Mouse (Mus musculus): ENCODE data around the gene Cherp. TPM values are rescaled to one million over a fixed set of nuclear protein-coding genes. Genes with fewer than 3 reads are reported as not detected.

Gene Cherp
- total and polyA plus RNA-seq, 3 experiments, result 8.9 to 80.4 (median 18.1) TPM

GRCm38 (mm10) chr8:72443338-72443993 lies 31.6 kb downstream of the Cherp start, which contains the start of the genes Calr3 and 1700030K09Rik:
TSS of gene Calr3 (minus strand) at chr8:72443870.
TSS of gene 1700030K09Rik (plus strand) at chr8:72443880.
- H3K27ac ChIP-seq (ENCODE audit: insufficient read depth, low read depth), result peak within 1 kb of the TSS; percentile 38

GRCm38 (mm10) chr8:72438248-72439015 lies 36.6 kb downstream of the Cherp start:
- H3K9ac ChIP-seq (ENCODE audit: insufficient read depth, low read depth), result no peak overlapping the region
- H3K79me2 ChIP-seq (replicated peaks; ENCODE audit: control insufficient read depth, extremely low read depth, insufficient read depth, poor library complexity, severe bottlenecking), result no peaks in the 10 kb centered on the region
- H3K4me2 ChIP-seq (ENCODE audit: insufficient read depth, low read depth, poor library complexity, severe bottlenecking), result no peak overlapping the region
- H3K36me3 ChIP-seq (replicated peaks in 1 of 2; ENCODE audit: control insufficient read depth in 1 of 2, insufficient read depth in 1 of 2, low read length in 1 of 2), result no peaks in the 10 kb centered on the region
- in situ Hi-C loops (cut with MboI; ENCODE audit: low pct_ligation_motif_present, low pct_unique_long_range_greater_than_20kb, low sequenced_read_pairs) (no loop called here), dilution Hi-C loops (cut with MboI; ENCODE audit: extremely low pct_ligation_motif_present, extremely low pct_unique_long_range_greater_than_20kb, low sequenced_read_pairs) (no loop called here)
- no peak overlapping the region for H3K27ac ChIP-seq (ENCODE audit: insufficient read depth, low read depth)
- H3K27me3 ChIP-seq (replicated peaks), result no peaks in the 10 kb centered on the region
- H3K9me3 ChIP-seq (replicated peaks; ENCODE audit: low read length), result no peaks in the 10 kb centered on the region
- peaks cover 8 to 24% of the 10 kb centered on the region in 2 experiments for H3K4me1 ChIP-seq (ENCODE audit: control insufficient read depth in 1 of 2, insufficient read depth in 2 of 2)
- peak; percentile 41 for DNase-seq (ENCODE audit: extremely low read depth)
- H3K4me3 ChIP-seq (replicated peaks in 1 of 3; ENCODE audit: low read depth in 2 of 3, low read length in 2 of 3, poor library complexity in 1 of 3), result no peak overlapping the region
- TF ChIP-seq PAX5 (IDR thresholded peaks at IDR 0.05; ENCODE audit: low read length), result no peak
- no peak for TF ChIP-seq ZKSCAN1 (IDR thresholded peaks at IDR 0.05; ENCODE audit: borderline replicate concordance, low read depth, low read length)
- no peak for TF ChIP-seq CHD2 (IDR thresholded peaks at IDR 0.05; ENCODE audit: low read length)
- no peak for TF ChIP-seq UBTF (IDR thresholded peaks at IDR 0.05; ENCODE audit: low read depth, low read length)
- no peak for TF ChIP-seq MAZ (IDR thresholded peaks at IDR 0.05; ENCODE audit: low read depth, low read length)
- no peak for TF ChIP-seq POLR2A (IDR thresholded peaks at IDR 0.05; ENCODE audit: low read depth, low read length)
- no peak for TF ChIP-seq TCF12 (IDR thresholded peaks at IDR 0.05; ENCODE audit: low read depth, low read length)
- TF ChIP-seq IRF4 (IDR thresholded peaks at IDR 0.05; ENCODE audit: low read depth, low read length), result no peak
- no peak for TF ChIP-seq POLR2AphosphoS2 (IDR thresholded peaks at IDR 0.05; ENCODE audit: low read depth, low read length)
- TF ChIP-seq USF2 (conservative IDR thresholded peaks at IDR 0.05; ENCODE audit: low read depth, low read length), result no peak
- TF ChIP-seq ELF1 (IDR thresholded peaks at IDR 0.05; ENCODE audit: low read depth, low read length), result no peak
- peak; percentile 95 for TF ChIP-seq MYC (IDR thresholded peaks at IDR 0.05; ENCODE audit: low read depth, low read length)
- no peak for TF ChIP-seq USF1 (IDR thresholded peaks at IDR 0.05; ENCODE audit: low read depth, low read length)
- no peak for TF ChIP-seq HCFC1 (IDR thresholded peaks at IDR 0.05; ENCODE audit: low read depth, low read length)
- no peak for TF ChIP-seq ETS1 (conservative IDR thresholded peaks at IDR 0.05; ENCODE audit: low read depth, low read length)

More at GRCm38 (mm10) chr8:72443338-72443993, 31.6 kb downstream of the Cherp start, which contains the start of the genes Calr3 and 1700030K09Rik:
- Histone ChIP-seq H3K36me3 (replicated peaks in 1 of 2; ENCODE audit: control insufficient read depth in 1 of 2, insufficient read depth in 1 of 2, low read length in 1 of 2) (peaks cover 11 to 23% of the 10 kb centered on the region in 2 experiments), H3K4me2 (ENCODE audit: insufficient read depth, low read depth, poor library complexity, severe bottlenecking) (peak within 1 kb of the TSS; percentile 97), H3K9ac (ENCODE audit: insufficient read depth, low read depth) (peak within 1 kb of the TSS; percentile 59), H3K4me1 (ENCODE audit: control insufficient read depth in 1 of 2, insufficient read depth in 2 of 2) (peaks cover 9 to 40% of the 10 kb centered on the region in 2 experiments), H3K4me3 (replicated peaks in 1 of 3; ENCODE audit: low read depth in 2 of 3, low read length in 2 of 3, poor library complexity in 1 of 3) (peak within 1 kb of the TSS; percentile 63 to 66 (median 64)), H3K27me3 (replicated peaks) (no peaks in the 10 kb centered on the region), H3K79me2 (replicated peaks; ENCODE audit: control insufficient read depth, extremely low read depth, insufficient read depth, poor library complexity, severe bottlenecking) (peaks cover 6% of the 10 kb centered on the region; the same call in 1 of the 2 replicates), H3K9me3 (replicated peaks; ENCODE audit: low read length) (no peaks in the 10 kb centered on the region)
- DNase-seq (ENCODE audit: extremely low read depth), result peak; percentile 99
- in situ Hi-C loops (cut with MboI; ENCODE audit: low pct_ligation_motif_present, low pct_unique_long_range_greater_than_20kb, low sequenced_read_pairs), result no loop called here
- TF ChIP-seq KAT2A (IDR thresholded peaks at IDR 0.05; ENCODE audit: insufficient replicate concordance, low read length) (peak; percentile 98), E2F4 (IDR thresholded peaks at IDR 0.05; ENCODE audit: insufficient replicate concordance, low read depth, low read length) (0 out of 2 replicates have a peak, but pooled peaks have one; percentile 12), EP300 (IDR thresholded peaks at IDR 0.05; ENCODE audit: low read length) (no peak), JUND (conservative IDR thresholded peaks at IDR 0.05; ENCODE audit: low read depth, low read length) (no peak), BHLHE40 (IDR thresholded peaks at IDR 0.05; ENCODE audit: low read depth, low read length) (peak; percentile 99), TBP (conservative IDR thresholded peaks at IDR 0.05; ENCODE audit: low read depth, low read length) (peak; percentile 19; the same call in 1 of the 2 replicates), USF1 (IDR thresholded peaks at IDR 0.05; ENCODE audit: low read depth, low read length) (peak; percentile 88), HCFC1 (IDR thresholded peaks at IDR 0.05; ENCODE audit: low read depth, low read length) (peak; percentile 96), CHD2 (IDR thresholded peaks at IDR 0.05; ENCODE audit: low read length) (peak; percentile 97), RCOR1 (conservative IDR thresholded peaks at IDR 0.05; ENCODE audit: low read depth, low read length) (no peak), NELFE (IDR thresholded peaks at IDR 0.05; ENCODE audit: low read depth, low read length) (peak; percentile 77), MAX (IDR thresholded peaks at IDR 0.05; ENCODE audit: low read length) (peak; percentile 76; the same call in 1 of the 2 replicates), GABPA (IDR thresholded peaks at IDR 0.05; ENCODE audit: insufficient replicate concordance, low read depth, low read length) (peak; percentile 67; the same call in 1 of the 2 replicates), ZMIZ1 (IDR thresholded peaks at IDR 0.05; ENCODE audit: low read depth, low read length) (peak; percentile 48), ELF1 (IDR thresholded peaks at IDR 0.05; ENCODE audit: low read depth, low read length) (peak; percentile 40), MAZ (IDR thresholded peaks at IDR 0.05; ENCODE audit: low read depth, low read length) (no peak), CHD1 (IDR thresholded peaks at IDR 0.05; ENCODE audit: low read depth, low read length) (no peak), MEF2A (IDR thresholded peaks at IDR 0.05; ENCODE audit: borderline replicate concordance, low read depth, low read length) (no peak), POLR2A (IDR thresholded peaks at IDR 0.05; ENCODE audit: low read depth, low read length) (peak; percentile 82), IRF4 (IDR thresholded peaks at IDR 0.05; ENCODE audit: low read depth, low read length) (no peak), ZKSCAN1 (IDR thresholded peaks at IDR 0.05; ENCODE audit: borderline replicate concordance, low read depth, low read length) (no peak), SMC3 (IDR thresholded peaks at IDR 0.05; ENCODE audit: low read depth, low read length) (no peak), UBTF (IDR thresholded peaks at IDR 0.05; ENCODE audit: low read depth, low read length) (no peak), ETS1 (conservative IDR thresholded peaks at IDR 0.05; ENCODE audit: low read depth, low read length) (no peak), MXI1 (IDR thresholded peaks at IDR 0.05; ENCODE audit: low read depth, low read length) (peak; percentile 85), ZC3H11A (IDR thresholded peaks at IDR 0.05; ENCODE audit: low read depth, low read length) (no peak), TCF12 (IDR thresholded peaks at IDR 0.05; ENCODE audit: low read depth, low read length) (peak; percentile 68; the same call in 1 of the 2 replicates), USF2 (conservative IDR thresholded peaks at IDR 0.05; ENCODE audit: low read depth, low read length) (peak; percentile 71), PAX5 (IDR thresholded peaks at IDR 0.05; ENCODE audit: low read length) (no peak), CTCF (conservative IDR thresholded peaks at IDR 0.05 in 1 of 2, IDR thresholded peaks at IDR 0.05 in 1 of 2; ENCODE audit: low read depth in 2 of 2, low read length in 2 of 2) (no peak), NRF1 (IDR thresholded peaks at IDR 0.05; ENCODE audit: low read depth, low read length) (peak; percentile 64), SIN3A (IDR thresholded peaks at IDR 0.05; ENCODE audit: low read length) (no peak), RAD21 (IDR thresholded peaks at IDR 0.05; ENCODE audit: low read depth, low read length) (no peak), POLR2AphosphoS2 (IDR thresholded peaks at IDR 0.05; ENCODE audit: low read depth, low read length) (no peak; the same call in 1 of the 2 replicates), JUN (IDR thresholded peaks at IDR 0.05; ENCODE audit: insufficient read depth, low read depth, low read length) (no peak), ZNF384 (IDR thresholded peaks at IDR 0.05; ENCODE audit: low read depth, low read length) (no peak), MAFK (IDR thresholded peaks at IDR 0.05; ENCODE audit: insufficient replicate concordance, low read length) (no peak), MYC (IDR thresholded peaks at IDR 0.05; ENCODE audit: low read depth, low read length) (peak; percentile 94; the same call in 1 of the 2 replicates)
- dilution Hi-C loops (cut with MboI; ENCODE audit: extremely low pct_ligation_motif_present, extremely low pct_unique_long_range_greater_than_20kb, low sequenced_read_pairs), result no loop called here

Data from CH12.LX (cell line).